Mouse (Mus musculus) embryonic fibroblast, embryonic 13.5 days (primary cell): ENCODE measurements at regions not wholly inside any gene's neighbourhood (a gene's known extent, or its start where the extent isn't known, plus 50 kb on each side); places are given as distances from the start of the nearest gene placed in this dataset.

Experiments
- CTCF ChIP-seq: IDR thresholded peaks from 2 replicates; pipeline ENCODE4 v1.5.1; 2011; ENCODE audit warnings: mild to moderate bottlenecking, control low read depth, low read length, moderate library complexity, borderline replicate concordance; ENCODE audit not compliant: insufficient read depth
- POLR2A ChIP-seq: IDR thresholded peaks from 2 replicates; pipeline ENCODE4 v1.6.1; 2011; ENCODE audit warnings: low read depth, mild to moderate bottlenecking, control low read depth, low read length, moderate library complexity

- TF ChIP-seq CTCF (no peak), POLR2A (no peak)
Measured at GRCm38 (mm10) chr3:80123666-80124065, 239.3 kb downstream of the Fam198b start.
